Mouse (Mus musculus): ENCODE measurements around the gene Bpifc.
"Not testable (repeated sequence)": the region's sequence is repeated elsewhere in the genome, so short reads cannot be mapped to it uniquely, and the experiment has no call there.

The Bpifc gene

GRCm38 (mm10) chr10:86011781-86012180, at the start of gene Bpifc:
TSS of gene Bpifc (minus strand) at chr10:86011895.
- no peak for DNase-seq

DNA sequence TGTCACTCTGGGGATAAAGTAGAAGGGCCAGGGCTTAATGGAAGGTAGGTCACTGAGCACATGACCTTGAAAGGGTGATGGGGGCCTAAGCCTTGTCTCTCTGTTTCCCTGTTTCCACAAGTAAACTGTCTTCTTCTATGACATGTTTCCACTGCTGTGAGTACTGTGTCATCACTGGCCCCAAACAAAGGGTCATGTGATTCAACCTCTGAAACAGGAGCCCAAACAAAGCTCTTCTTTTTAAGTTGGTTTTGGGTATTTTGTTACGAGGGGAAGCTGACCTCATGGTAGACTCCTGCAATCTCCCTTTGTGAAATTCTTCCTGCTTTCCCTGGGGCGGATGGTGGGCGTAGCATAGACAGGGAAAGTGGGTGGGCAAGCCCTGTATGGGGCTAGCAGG, 48.6 kb upstream of the Bpifc start:
- no peak for DNase-seq

DNA sequence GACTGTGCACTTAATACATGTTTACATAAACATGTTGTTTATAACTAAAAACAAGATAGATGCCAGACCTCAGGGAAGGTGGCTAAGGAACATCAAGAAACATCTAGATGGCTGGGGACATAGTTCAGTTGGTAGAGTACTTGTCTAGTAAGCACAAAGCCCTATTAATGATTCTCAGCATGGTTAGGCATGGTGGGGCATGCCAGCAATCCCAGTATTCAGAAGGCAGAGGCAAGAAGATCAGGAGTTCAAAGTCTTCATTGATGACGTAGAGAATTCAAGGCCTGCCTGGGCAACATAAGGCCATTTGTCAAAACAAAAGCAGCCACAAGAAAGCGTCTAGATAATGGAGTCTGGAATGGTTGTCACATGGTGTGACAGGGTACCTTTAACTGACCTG, 46.0 kb upstream of the Bpifc start:
- no peak for DNase-seq

- no peak for DNase-seq
Measured at GRCm38 (mm10) chr10:86057286-86057685, 45.6 kb upstream of the Bpifc start.

- no peak for DNase-seq
Measured at GRCm38 (mm10) chr10:86056297-86056903, 44.7 kb upstream of the Bpifc start.

- DNase-seq: no peak
Measured at GRCm38 (mm10) chr10:86052818-86053522, 41.3 kb upstream of the Bpifc start.

DNA sequence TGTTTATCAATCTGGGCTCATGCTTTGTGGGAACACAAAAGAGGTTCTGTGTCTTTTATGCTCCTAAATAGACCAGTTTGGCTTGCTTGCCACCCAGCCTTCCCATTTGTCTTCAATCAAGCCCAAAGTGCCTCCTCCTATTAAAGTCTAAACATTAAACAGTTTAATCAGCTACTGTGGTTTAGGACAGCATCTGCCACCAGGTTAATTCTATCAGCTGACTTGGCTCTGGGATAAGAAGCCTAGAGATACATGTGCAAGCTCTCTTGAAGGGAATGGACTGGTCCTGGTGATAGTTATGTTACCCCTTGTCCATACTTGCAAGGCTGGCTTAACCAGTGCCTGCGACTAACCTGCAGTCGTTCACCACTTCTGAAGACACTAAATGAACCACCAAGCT, 38.8 kb upstream of the Bpifc start:
- DNase-seq: no peak

DNA sequence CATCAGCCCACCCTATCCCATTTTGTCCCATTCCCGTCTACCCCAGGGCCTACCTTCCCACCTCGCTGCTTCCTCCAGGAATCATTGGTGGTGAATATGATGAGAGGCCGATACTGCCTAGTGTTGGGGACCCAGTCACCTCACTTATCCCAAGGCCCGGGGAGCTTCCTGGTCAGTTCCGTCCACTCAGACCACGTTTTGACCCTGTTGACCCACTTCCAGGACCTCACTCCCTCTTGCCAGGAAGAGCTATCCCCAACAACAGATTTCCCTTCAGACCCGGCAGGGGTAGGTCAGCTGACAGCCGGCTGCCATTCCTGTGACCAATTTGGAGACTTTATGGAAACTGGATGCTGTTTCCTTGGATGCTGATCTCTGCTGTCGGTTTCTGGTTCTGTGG, 36.1 kb upstream of the Bpifc start:
- DNase-seq: no peak

DNA sequence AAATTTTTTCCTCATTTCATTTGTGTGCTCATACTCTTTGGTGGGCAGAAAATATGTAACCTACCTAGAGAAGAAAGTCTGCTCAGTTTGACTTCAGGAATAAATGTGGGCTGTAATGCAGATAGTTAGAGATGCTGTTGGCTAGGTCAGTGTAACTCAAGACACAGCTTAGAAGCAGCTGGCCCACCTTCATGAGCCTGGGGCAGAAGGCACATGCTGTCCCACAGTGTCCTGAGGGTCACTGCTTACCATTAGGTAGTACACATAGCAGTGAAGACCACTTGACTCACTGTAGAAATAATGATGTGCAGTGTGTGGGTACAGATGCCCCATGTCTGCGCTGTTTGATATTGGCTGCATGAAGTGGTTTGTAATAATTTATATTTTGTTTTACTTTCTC, 34.7 kb upstream of the Bpifc start:
- no peak for DNase-seq

- DNase-seq: no peak
Measured at GRCm38 (mm10) chr10:86044066-86044465, 32.4 kb upstream of the Bpifc start.

DNA sequence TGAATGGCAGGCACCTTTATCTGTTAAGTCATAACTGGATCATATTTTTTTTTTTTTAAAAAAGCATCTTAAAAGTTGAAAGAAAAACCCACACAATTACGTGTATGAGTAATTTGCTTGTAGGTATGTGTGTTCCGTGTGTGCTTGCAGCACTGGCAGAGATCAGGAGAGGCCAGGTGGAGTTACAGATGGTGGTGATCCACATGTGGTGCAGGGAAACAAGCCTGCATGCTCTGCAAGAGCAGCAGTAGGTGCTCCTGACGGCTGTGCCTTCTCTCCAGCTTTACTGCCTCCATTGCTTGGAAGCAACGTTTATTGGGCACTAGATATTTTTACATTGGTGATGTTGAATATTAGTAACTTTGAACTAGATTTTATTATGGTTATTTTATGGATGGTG, 32.0 kb upstream of the Bpifc start:
- DNase-seq: no peak

DNA sequence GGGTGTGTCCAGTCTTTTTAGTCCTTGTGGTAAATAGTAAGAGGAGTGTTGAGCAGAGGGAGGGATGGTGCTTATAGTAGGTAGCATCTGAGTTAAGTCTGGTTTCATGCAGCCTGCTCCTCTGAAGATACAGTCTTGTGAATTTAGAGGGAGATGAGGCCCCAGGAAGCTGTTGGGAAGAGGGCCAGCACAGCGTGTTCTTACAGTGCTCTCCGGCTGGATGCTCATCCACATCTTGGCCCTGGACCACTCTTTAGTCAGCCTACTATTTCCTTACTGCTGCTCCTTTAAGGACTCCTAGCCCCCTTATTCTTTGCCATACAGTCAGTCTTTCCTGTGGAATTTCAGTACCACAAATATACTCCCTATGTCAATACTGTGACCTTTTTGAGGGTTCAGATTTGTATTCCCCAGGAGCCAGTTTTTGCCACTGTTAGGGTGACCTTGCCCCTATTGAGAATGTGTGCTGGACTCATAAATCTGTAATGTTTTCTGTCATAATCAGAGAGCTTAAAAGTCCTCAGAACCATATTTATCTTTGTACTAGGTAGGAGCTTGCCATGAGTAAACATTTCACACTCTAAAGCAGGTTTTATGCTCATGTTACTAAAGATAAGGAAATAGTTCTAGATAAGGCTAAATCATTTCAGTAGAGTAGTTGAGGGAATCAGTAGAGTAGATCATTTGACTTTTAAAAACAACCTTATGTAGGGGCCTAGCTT, 22.5 kb upstream of the Bpifc start:
- DNase-seq: no peak

GRCm38 (mm10) chr10:86032517-86032916, 20.8 kb upstream of the Bpifc start:
- no peak for DNase-seq

DNA sequence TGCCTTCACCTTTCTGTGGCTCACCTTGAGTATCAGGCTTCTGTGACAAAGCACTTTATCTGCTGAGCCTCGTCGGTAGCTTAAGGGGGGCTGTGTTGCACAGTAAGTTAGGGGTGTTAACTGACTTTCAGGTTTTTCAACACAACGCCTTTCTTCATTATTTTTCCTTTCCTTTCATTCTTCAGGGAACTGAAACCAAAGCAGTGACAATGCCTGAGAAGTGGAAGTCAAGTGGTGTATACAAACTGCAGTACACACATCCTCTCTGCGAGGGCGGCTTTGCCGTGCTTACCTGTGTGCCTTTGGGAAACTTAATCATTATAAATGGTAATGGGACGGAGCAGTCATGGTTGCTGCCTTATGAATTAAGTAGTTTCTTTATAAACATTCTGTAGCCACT, 19.0 kb upstream of the Bpifc start:
- DNase-seq: no peak

GRCm38 (mm10) chr10:86026807-86027206, 15.1 kb upstream of the Bpifc start:
- DNase-seq: not testable (repeated sequence)

- no peak for DNase-seq
Measured at GRCm38 (mm10) chr10:86026354-86026753, 14.7 kb upstream of the Bpifc start.

DNA sequence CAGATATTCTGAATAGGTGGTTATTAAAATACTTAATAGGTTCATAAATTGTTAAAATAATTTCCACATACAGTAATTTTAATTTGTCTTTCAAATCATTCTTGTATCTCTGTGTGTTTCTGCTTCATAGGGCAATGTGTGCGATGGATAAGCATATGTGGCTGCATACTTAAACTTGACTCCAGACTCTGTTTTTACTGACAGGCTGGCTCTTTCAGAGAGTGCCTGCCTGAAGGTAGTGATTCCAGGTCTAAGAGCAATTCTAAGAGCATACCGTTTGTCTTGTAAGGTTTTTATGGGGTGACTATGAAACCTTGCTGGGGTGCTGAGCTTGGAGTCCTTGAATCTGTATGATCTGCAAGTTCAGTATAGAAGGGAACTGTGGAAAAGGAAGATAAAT, 14.2 kb upstream of the Bpifc start:
- DNase-seq: no peak

GRCm38 (mm10) chr10:86023149-86023548, 11.5 kb upstream of the Bpifc start:
- no peak for DNase-seq

DNA sequence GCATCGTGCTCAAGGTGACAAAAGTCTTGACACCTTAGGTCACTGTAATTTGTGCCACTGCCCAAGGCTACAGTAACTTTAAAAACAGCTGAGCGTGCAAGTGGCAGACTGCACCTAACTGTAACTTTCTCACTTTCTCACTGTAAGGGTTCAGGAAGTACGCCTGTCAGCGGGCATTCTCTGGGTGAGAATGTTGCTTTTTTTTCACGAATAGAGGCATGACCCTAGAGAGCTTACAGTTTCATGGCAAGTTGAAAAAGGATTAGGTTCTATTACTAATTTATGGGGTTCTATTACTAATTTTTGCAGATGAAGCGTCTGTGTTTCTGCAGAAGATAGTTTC, 10.8 kb upstream of the Bpifc start:
- no peak for DNase-seq

DNA sequence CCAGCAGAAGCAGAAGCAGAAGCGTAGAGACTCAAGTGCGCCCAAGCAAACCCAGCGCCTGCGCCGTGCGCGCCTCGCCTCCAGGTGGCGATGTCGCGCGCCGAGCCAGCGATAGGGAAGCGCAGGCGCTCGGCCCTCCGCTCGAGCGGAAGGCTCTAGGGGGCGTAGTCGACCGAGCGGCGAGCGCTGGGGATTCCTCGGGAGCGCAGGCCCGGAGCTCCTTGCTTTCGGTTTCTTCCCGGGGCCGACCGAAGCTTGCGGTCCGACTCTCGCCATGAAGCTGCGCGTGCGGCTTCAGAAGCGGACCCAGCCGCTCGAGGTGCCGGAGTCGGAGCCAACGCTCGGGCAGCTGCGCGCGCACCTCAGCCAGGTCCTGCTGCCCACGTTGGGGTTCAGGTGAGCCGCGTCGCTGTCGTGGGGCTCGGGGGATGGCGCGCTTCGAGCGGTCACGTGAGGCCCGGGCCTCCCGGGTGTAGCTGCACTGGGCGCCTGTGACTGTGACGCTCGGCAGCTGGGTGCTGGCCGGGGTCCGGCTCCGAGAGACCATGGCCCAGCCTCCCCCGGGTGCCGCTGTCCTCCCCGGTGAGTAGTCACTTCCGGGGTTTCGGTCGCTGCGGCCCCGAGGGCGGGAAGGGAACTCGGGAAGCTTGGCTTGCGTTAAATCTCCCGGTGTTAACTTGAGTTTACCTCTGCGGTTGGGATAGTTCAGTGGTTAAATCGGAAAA, 10.2 kb upstream of the Bpifc start, which contains the start of gene Fbxo7:
Gene Fbxo7 (plus strand): TSS at position 224 of the 725 bp plus-strand sequence.
- peak; percentile 88 for DNase-seq

GRCm38 (mm10) chr10:86021408-86021748, 9.7 kb upstream of the Bpifc start:
- no peak for DNase-seq

DNA sequence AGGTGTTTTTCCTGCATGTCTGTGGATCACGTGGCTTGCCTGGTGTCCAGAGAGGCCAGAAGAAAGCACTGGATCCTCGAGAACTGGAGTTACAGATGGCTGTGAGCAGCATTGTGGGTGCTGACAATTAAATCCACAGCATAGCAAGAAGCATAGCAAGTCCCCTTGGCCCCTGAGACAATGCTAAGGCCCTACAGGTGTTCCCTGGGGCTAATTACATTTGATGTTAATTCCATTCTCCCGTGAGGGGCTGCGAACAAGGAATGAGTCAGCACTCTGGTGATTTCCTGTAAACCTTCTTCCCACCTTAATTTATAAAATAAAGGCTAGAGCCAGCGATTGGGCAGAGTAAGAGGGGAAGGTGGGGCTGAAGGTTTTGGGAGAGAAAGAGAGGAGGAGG, 7.1 kb upstream of the Bpifc start:
- DNase-seq: no peak

DNA sequence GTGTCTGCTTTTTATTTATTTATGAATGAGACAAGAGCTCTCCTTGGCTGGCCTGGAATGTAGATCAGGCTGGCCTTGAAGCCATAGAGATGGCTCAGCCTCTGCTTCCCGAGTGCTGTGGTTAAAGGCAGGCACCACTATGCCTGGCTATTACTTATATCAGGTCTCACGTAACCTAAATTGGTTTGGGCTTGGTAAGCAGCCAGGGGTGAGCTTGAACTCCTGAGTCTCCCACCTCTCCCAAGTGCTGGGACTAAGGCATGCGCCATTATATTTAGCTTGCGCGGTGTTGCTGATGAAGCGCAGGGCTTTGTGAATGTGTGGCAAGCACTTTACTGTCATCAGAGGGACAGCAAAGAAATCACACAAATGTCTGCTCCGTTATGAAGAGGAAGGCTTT, 6.1 kb upstream of the Bpifc start:
- no peak for DNase-seq

- DNase-seq: no peak
Measured at GRCm38 (mm10) chr10:86011172-86011571, 523 bp downstream of the Bpifc start.
